Mouse (Mus musculus) neural tube, embryonic 15.5 days (tissue): ENCODE data around the gene Evi2a. TPM values are rescaled to one million over a fixed set of nuclear protein-coding genes. Genes with fewer than 3 reads are reported as not detected.

Experiments
- ATAC-seq: fragments of 200-750 bp; cut with Nextera tagmentation; 2 replicates; pipeline ENCODE4 v1.8.0; 2017; ENCODE audit warnings: mild to moderate bottlenecking, moderate TSS enrichment, moderate library complexity; ENCODE audit not compliant: low FRiP score
- H3K27ac ChIP-seq: fragments of 300-500 bp; sonication (generic); replicated peaks from 2 replicates; pipeline ENCODE4 v1.5.1; 2015; ENCODE audit warnings: mild to moderate bottlenecking, inconsistent platforms
- H3K27me3 ChIP-seq: fragments of 300-500 bp; sonication (generic); replicated peaks from 2 replicates; pipeline ENCODE4 v1.6.1; 2015; ENCODE audit warnings: inconsistent platforms
- H3K36me3 ChIP-seq: fragments of 300-500 bp; sonication (generic); 2 replicates; pipeline ENCODE4 v1.6.1; 2015; ENCODE audit warnings: inconsistent platforms
- H3K4me1 ChIP-seq: fragments of 300-500 bp; sonication (generic); 2 replicates; pipeline ENCODE4 v1.6.1; 2015; ENCODE audit warnings: inconsistent platforms
- H3K4me2 ChIP-seq: fragments of 300-500 bp; sonication (generic); 2 replicates; pipeline ENCODE4 v1.6.1; 2015; ENCODE audit warnings: inconsistent platforms, mild to moderate bottlenecking, moderate library complexity
- H3K4me3 ChIP-seq: fragments of 300-500 bp; sonication (generic); replicated peaks from 2 replicates; pipeline ENCODE4 v1.5.1; 2015; ENCODE audit warnings: mild to moderate bottlenecking, inconsistent platforms
- H3K9ac ChIP-seq: fragments of 300-500 bp; sonication (generic); replicated peaks from 2 replicates; pipeline ENCODE4 v1.6.1; 2015; ENCODE audit warnings: mild to moderate bottlenecking, inconsistent platforms
- H3K9me3 ChIP-seq: fragments of 300-500 bp; sonication (generic); replicated peaks from 2 replicates; pipeline ENCODE4 v1.6.1; 2016; ENCODE audit warnings: inconsistent platforms
- WGBS: fragments of 180-500 bp; shearing (Covaris S2); methylation state at CpG from one replicate; pipeline ENCODE4 v1.1.7; 2015; ENCODE audit warnings: mixed read lengths; 5-methylcytosine and 5-hydroxymethylcytosine counted together
- polyA plus RNA-seq: library from polyadenylated mRNA; unstranded; fragments of >200 nt; fragmentation: Nextera tagmentation; extraction: Ambion mirVana; gene quantifications from 2 replicates; pipeline ENCODE4 v1.2.1, GENCODE M21; 2015

Gene Evi2a
- polyA plus RNA-seq = 2.8 and 5.5 TPM in 2 replicates

DNA sequence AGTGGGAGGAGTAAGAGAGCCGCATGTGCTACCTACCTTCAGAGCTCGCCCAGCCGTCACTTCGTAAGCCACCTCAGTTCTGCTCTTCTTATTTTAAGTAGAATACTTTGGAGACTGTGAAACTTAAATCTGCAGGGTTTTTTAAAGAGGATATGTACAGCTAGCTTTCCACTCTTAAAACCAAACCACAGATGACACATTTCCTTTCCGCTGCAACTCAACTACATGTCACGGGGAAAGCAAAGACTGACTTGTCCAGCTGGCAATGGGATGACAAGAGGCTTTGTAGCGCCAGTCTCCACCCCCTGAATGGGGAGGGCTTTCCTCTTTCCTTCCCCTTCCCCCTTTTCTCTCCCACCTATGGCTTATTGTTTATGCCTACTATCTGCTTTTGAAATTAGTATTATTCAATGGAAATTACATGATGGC is at the start of gene Evi2a, which contains the start of gene Evi2:
Evi2a (minus strand) TSS at position 277 of the 429 bp plus-strand sequence.
Evi2 (minus strand) TSS at position 257 of the 429 bp plus-strand sequence.
- H3K4me3 ChIP-seq = no peak within 1 kb of the TSS
- no peak for ATAC-seq
- 83% methylated on average over 7 of the region's 7 CpGs for WGBS
- H3K4me1 ChIP-seq = peaks cover 5% of the 10 kb centered on the region; the same call in 1 of the 2 replicates
- 0 out of 2 replicates have a peak, but pooled peaks cover 10% of the 10 kb centered on the region for H3K36me3 ChIP-seq
- no peak within 1 kb of the TSS for H3K4me2 ChIP-seq
- no peaks in the 10 kb centered on the region for H3K27me3 ChIP-seq
- H3K9me3 ChIP-seq = no peaks in the 10 kb centered on the region
- H3K27ac ChIP-seq = no peak within 1 kb of the TSS
- no peak within 1 kb of the TSS for H3K9ac ChIP-seq

DNA sequence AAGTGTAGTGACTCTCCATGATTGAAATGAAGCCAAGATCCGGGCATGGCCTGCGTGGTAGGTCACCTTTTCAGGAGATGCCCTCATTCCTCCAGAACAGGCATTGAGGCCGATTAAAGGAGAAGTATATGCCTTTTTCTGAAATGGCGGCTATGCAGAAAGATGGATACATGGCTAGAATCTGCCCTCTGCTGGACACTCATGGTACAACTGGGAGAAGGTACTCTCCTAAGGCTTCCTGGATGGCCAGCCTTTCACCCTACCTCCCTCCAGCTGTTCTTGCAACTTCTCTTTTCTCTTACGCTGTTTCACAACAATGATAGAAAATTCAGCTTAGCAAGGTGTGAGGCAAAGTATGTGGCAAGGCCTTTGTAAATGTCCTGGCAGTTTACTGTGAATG is 47.3 kb upstream of the Evi2a start:
- Histone ChIP-seq H3K4me2 (no peak overlapping the region), H3K27ac (no peak overlapping the region), H3K36me3 (peaks cover 25% of the 10 kb centered on the region), H3K9ac (no peak overlapping the region), H3K4me3 (no peak overlapping the region), H3K4me1 (no peaks in the 10 kb centered on the region), H3K27me3 (no peaks in the 10 kb centered on the region), H3K9me3 (no peaks in the 10 kb centered on the region)
- ATAC-seq = no peak
- WGBS = 54% methylated on average over 5 of the region's 5 CpGs

DNA sequence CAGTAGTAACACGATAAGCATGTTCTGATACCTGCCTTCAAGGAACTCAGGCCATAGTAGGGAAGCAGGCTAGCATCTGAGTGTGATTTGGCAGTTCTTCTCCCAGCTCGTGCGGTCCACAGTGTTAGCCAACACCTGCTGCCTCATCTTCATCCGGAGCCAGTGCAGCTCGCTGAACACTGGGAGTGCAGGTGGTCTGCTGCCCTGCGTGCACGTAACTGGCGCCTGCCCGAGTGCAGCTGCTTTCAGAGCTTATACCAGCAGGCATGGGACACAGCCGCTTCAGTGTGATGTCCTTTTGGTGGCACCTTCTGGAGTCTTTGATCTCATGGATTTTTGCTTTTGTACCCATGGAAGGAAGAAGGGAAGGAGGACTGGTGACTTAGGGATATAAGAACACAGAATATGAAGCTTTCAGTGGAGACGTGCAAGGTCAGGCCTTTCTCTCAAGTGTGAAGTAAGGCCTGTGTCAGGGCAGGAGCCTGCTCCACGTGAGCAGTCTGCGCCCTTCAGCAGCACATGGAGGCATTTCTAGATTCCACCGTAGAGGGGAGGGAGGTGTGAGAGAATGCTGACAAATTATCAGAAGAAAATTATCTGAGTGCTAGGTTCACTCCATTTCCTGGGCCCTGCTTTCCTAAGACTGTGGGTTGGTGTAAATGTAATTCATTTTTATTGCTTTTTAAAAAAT is 45.1 kb upstream of the Evi2a start:
- no peak for ATAC-seq
- WGBS = 88% methylated on average over 14 of the region's 14 CpGs
- no peak overlapping the region for H3K27ac ChIP-seq

DNA sequence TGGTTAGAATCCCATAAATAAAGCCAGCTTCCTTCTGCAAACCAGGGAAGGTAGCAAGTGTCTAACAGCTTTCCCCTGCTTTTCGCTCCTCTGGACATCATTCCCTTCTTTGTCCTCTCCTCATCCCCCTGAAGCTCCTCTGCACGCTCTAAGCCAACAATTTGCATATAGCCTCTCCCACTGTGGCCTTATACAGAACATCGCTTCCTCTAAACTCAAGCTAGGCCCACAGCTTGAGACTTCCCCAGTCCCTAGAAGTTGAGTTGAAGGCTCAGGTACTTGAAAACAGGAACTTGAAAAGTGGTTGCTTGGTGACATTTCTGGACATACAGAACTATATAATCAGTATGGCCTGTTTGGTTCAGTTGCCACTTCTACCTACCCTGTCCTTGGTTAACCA is 43.4 kb upstream of the Evi2a start:
- no peak overlapping the region for H3K4me3 ChIP-seq
- H3K27me3 ChIP-seq = no peaks in the 10 kb centered on the region
- H3K36me3 ChIP-seq = peaks cover 47% of the 10 kb centered on the region
- WGBS = 82% methylated on average over 3 of the region's 3 CpGs
- H3K4me1 ChIP-seq = no peaks in the 10 kb centered on the region
- no peak for ATAC-seq
- H3K4me2 ChIP-seq = no peak overlapping the region
- H3K27ac ChIP-seq = no peak overlapping the region
- no peak overlapping the region for H3K9ac ChIP-seq
- H3K9me3 ChIP-seq = no peaks in the 10 kb centered on the region

More for the DNA sequence above, 45.1 kb upstream of the Evi2a start:
- Histone ChIP-seq H3K4me2 (no peak overlapping the region), H3K9me3 (no peaks in the 10 kb centered on the region), H3K9ac (no peak overlapping the region), H3K4me3 (no peak overlapping the region), H3K4me1 (no peaks in the 10 kb centered on the region), H3K36me3 (peaks cover 38% of the 10 kb centered on the region), H3K27me3 (no peaks in the 10 kb centered on the region)

DNA sequence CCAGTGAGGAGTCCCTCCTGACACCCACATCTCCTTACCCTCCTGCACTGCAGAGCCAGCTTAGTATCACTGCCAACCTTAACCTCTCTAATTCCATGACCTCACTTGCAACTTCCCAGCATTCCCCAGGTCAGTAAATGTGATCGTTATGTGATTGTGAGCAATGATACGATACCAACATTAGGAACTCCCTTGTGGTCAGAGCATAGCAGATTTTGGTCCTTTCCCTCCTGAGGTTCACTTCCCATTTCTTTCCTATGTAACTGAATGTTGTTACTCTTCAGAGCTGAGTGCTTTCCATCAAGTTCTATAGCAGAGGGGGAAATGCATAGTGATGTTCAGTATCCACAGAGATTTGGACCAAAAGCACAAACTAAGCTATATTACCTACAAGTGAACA is 39.9 kb upstream of the Evi2a start:
- H3K27ac ChIP-seq = no peak overlapping the region
- H3K36me3 ChIP-seq = peaks cover 62% of the 10 kb centered on the region
- no peak overlapping the region for H3K4me3 ChIP-seq
- H3K4me2 ChIP-seq = no peak overlapping the region
- H3K9me3 ChIP-seq = no peaks in the 10 kb centered on the region
- H3K9ac ChIP-seq = no peak overlapping the region
- no peak for ATAC-seq
- 96% methylated on average over 2 of the region's 2 CpGs for WGBS
- no peaks in the 10 kb centered on the region for H3K27me3 ChIP-seq
- no peaks in the 10 kb centered on the region for H3K4me1 ChIP-seq

DNA sequence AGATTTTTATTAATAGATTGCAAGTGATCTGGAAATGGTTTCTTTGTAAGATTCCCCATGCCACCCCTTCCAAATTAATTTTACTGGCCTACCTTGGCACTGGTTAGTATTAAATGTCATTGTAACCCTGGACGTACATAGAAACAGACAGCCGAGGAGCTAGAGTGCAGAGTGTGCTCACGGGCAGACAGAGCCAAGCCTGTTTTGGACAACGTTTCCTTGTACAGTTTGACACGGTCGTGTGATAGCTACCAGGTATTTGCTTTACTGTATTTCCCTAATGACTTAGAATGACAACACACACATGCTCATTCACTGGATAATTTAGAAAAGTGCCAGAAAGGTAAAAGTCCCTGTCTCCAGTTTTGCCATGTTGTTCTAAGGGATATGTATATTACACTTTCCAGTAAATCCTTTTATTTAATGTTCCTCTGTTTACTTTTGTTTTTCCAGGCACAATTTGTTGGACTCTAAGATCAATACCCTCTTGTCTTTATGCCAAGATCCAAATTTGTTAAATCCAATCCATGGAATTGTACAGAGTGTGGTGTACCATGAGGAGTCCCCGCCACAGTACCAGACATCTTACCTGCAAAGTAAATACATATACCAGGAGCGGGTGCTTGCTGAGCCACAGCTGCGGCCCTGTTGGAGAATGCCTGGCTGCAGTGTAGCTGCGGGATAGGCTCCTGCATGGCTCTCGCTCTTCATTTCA is 37.9 kb upstream of the Evi2a start:
- Histone ChIP-seq H3K9me3 (no peaks in the 10 kb centered on the region), H3K27me3 (no peaks in the 10 kb centered on the region), H3K4me2 (no peak overlapping the region), H3K9ac (no peak overlapping the region), H3K4me1 (no peaks in the 10 kb centered on the region), H3K27ac (no peak overlapping the region), H3K36me3 (peaks cover 68% of the 10 kb centered on the region), H3K4me3 (no peak overlapping the region)
- ATAC-seq = no peak
- WGBS = 94% methylated on average over 11 of the region's 11 CpGs

DNA sequence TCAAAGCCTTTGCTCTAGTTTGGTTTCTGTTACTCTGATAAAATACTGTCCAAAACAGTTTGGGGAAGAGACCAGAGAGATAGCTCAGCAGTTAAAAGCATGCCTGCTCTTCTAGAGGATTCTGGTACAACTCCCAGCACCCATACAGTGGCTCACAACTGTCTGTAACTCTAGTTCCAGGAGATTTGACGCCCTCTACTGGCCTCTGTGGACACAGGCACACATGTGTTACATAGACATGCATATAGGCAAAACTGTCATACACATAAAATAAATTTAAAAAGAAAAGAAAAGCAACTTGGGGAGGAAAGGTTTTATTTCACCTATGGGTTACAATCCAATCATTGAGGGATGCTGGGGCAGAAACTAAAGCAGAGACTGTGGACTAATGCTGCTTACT is 36.5 kb upstream of the Evi2a start:
- no peaks in the 10 kb centered on the region for H3K27me3 ChIP-seq
- WGBS = 65% methylated on average over 1 of the region's 1 CpGs
- no peak overlapping the region for H3K9ac ChIP-seq
- H3K9me3 ChIP-seq = no peaks in the 10 kb centered on the region
- no peak for ATAC-seq
- H3K4me2 ChIP-seq = no peak overlapping the region
- H3K36me3 ChIP-seq = peaks cover 69% of the 10 kb centered on the region
- no peak overlapping the region for H3K4me3 ChIP-seq
- H3K27ac ChIP-seq = no peak overlapping the region
- H3K4me1 ChIP-seq = no peaks in the 10 kb centered on the region

DNA sequence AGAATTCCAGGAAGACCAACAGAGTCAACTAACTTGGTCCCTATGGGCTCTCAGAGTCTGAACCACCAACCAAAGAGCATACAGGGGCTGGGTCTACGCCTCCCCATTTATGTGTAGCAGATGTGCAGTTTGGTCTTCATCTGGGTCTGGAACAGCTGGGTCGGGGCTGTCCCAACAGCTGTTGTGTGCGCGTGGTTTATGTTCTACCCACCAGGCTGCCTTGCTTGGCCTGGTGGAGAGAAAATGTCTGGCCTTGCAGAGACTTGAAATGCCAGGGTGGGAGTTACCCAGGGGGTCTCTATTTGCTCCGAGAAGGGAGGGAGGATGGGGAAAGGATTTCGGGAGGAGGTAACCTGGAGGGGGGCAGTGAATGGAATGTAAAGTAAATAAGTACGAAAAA is 33.1 kb upstream of the Evi2a start:
- no peak overlapping the region for H3K4me3 ChIP-seq
- no peak overlapping the region for H3K4me2 ChIP-seq
- H3K27ac ChIP-seq = no peak overlapping the region
- H3K36me3 ChIP-seq = peaks cover 70% of the 10 kb centered on the region
- no peaks in the 10 kb centered on the region for H3K9me3 ChIP-seq
- WGBS = 90% methylated on average over 7 of the region's 7 CpGs
- H3K9ac ChIP-seq = no peak overlapping the region
- H3K27me3 ChIP-seq = no peaks in the 10 kb centered on the region
- no peaks in the 10 kb centered on the region for H3K4me1 ChIP-seq
- no peak for ATAC-seq

DNA sequence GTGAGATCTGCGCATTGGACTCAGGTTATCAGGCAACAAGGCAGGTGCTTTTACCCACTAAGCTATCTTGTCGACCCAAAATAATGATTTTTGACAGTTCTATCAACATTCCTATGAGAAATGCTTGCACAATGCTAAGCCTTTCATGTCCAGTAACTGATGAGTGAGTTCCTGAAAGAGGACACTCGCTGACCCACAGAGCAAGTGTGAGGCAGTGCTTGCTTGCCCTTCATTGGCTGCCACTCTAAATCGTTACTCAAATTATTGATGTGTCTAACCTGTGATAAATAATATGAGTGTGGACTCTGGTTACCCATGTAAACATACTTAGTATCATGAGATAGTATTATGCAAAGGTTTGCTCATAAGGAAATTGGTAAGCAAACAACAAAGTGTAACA is 30.1 kb upstream of the Evi2a start:
- no peaks in the 10 kb centered on the region for H3K27me3 ChIP-seq
- H3K4me2 ChIP-seq = no peak overlapping the region
- 93% methylated on average over 4 of the region's 4 CpGs for WGBS
- no peak overlapping the region for H3K4me3 ChIP-seq
- H3K4me1 ChIP-seq = no peaks in the 10 kb centered on the region
- peaks cover 63% of the 10 kb centered on the region for H3K36me3 ChIP-seq
- ATAC-seq = no peak
- no peaks in the 10 kb centered on the region for H3K9me3 ChIP-seq
- no peak overlapping the region for H3K9ac ChIP-seq
- H3K27ac ChIP-seq = no peak overlapping the region

DNA sequence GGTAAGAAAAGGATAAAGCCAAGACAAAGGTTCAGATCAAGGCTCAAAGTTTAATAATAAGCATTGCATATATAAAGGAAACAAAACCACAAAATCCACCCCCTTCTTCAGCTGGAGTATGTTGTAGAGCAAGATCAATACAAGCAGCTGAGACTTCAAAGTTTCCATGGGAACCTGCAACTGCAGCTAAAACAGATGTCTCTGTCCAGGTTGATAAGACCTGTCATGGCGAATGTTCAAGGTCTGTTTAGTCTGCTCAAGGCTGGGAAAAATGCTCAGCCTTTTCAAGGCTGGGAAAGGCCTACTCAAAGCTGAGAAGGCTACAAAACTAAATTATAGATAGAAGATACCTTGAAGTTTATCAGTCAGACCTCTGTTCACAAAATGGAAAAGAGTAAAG is 22.2 kb upstream of the Evi2a start:
- H3K27me3 ChIP-seq = no peaks in the 10 kb centered on the region
- H3K27ac ChIP-seq = no peak overlapping the region
- no peak overlapping the region for H3K4me3 ChIP-seq
- ATAC-seq = no peak
- H3K36me3 ChIP-seq = peaks cover 72% of the 10 kb centered on the region
- no peak overlapping the region for H3K9ac ChIP-seq
- H3K4me2 ChIP-seq = no peak overlapping the region
- 88% methylated on average over 1 of the region's 1 CpGs for WGBS
- H3K4me1 ChIP-seq = no peaks in the 10 kb centered on the region
- H3K9me3 ChIP-seq = no peaks in the 10 kb centered on the region

DNA sequence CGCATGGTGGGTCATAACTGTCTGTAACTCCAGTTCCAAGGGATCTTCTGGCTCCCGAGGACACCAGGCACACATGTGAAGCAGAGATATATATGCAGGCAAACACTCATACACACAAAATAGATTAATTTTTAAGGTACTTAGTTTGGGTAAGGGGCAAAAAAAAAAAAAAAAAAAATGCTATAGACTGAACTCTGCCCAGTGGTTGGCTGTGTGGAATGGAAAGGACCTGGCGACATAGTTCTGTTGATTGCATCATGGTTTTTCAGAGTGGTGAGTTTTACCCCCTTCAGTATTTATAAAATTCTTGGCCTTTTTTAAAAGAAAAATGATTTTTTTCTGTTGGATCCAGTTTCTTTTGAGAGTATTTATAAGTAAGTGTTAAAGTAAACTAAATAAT is 5.9 kb upstream of the Evi2a start:
- 98% methylated on average over 3 of the region's 3 CpGs for WGBS
- Histone ChIP-seq H3K36me3 (peaks cover 19% of the 10 kb centered on the region), H3K27me3 (no peaks in the 10 kb centered on the region), H3K27ac (no peak overlapping the region), H3K9me3 (no peaks in the 10 kb centered on the region), H3K9ac (no peak overlapping the region), H3K4me3 (no peak overlapping the region), H3K4me1 (peaks cover 5% of the 10 kb centered on the region; the same call in 1 of the 2 replicates), H3K4me2 (no peak overlapping the region)
- no peak for ATAC-seq

DNA sequence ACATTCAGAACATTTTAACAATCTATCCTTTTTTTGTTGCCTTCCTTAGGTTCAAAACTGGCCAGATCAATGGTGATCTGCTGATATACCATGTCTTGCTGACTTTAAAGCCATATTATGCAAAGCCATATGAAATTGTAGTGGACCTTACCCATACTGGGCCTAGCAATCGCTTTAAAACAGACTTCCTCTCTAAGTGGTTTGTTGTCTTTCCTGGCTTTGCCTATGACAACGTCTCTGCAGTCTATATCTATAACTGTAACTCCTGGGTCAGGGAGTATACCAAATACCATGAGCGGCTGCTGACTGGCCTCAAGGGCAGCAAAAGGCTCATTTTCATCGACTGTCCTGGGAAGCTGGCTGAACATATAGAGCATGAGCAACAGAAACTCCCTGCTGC is 5.1 kb upstream of the Evi2a start:
- Histone ChIP-seq H3K4me3 (no peak overlapping the region), H3K27ac (no peak overlapping the region), H3K4me2 (no peak overlapping the region), H3K4me1 (peaks cover 5% of the 10 kb centered on the region; the same call in 1 of the 2 replicates), H3K27me3 (no peaks in the 10 kb centered on the region), H3K9me3 (no peaks in the 10 kb centered on the region), H3K9ac (no peak overlapping the region), H3K36me3 (peaks cover 15% of the 10 kb centered on the region)
- WGBS = 94% methylated on average over 4 of the region's 4 CpGs
- no peak for ATAC-seq
